Mouse (Mus musculus): Measurements from ENCODE around the gene Cnot8. TPM values are rescaled to one million over a fixed set of nuclear protein-coding genes. Genes with fewer than 3 reads are reported as not detected.

The Cnot8 gene
- polyA plus RNA-seq, 1 experiment from 2014 or later: 69.9 TPM

- ATAC-seq (replicated peaks; ENCODE audit: low FRiP score, low read depth) (no peak), DNase-seq (ENCODE audit: low spot score) (no peak)
- no peaks in the 10 kb centered on the region for H3K27me3 ChIP-seq (ENCODE audit: insufficient read depth, low read length)
- no peak overlapping the region for H3K4me3 ChIP-seq (replicated peaks; ENCODE audit: low read depth, low read length)
- H3K9ac ChIP-seq (ENCODE audit: low read depth, low read length): no peak overlapping the region
- no peaks in the 10 kb centered on the region for H3K9me3 ChIP-seq (replicated peaks; ENCODE audit: low read length)
- H3K27ac ChIP-seq: no peak overlapping the region
- no peaks in the 10 kb centered on the region for H3K4me1 ChIP-seq (replicated peaks; ENCODE audit: insufficient read depth, low read length)
- WGBS: 66% methylated on average over 1 of the region's 1 CpGs
- TF ChIP-seq CTCF (IDR thresholded peaks at IDR 0.05; ENCODE audit: low read depth): no peak
- peaks cover 80% of the 10 kb centered on the region for H3K36me3 ChIP-seq (ENCODE audit: insufficient read depth, low read length)
- H3K4me2 ChIP-seq (ENCODE audit: low read length): no peak overlapping the region
Observed at GRCm38 (mm10) chr11:58116560-58116959, 12.6 kb downstream of the Cnot8 start.

- no peaks in the 10 kb centered on the region for H3K4me1 ChIP-seq (replicated peaks; ENCODE audit: insufficient read depth, low read length)
- DNase-seq (ENCODE audit: low spot score) (no peak), ATAC-seq (replicated peaks; ENCODE audit: low FRiP score, low read depth) (no peak)
- H3K27ac ChIP-seq: no peak overlapping the region
- no peak overlapping the region for H3K4me2 ChIP-seq (ENCODE audit: low read length)
- WGBS: 87% methylated on average over 10 of the region's 10 CpGs
- H3K4me3 ChIP-seq (replicated peaks; ENCODE audit: low read depth, low read length): no peak overlapping the region
- peaks cover 83% of the 10 kb centered on the region for H3K36me3 ChIP-seq (ENCODE audit: insufficient read depth, low read length)
- H3K9ac ChIP-seq (ENCODE audit: low read depth, low read length): no peak overlapping the region
- no peak for TF ChIP-seq CTCF (IDR thresholded peaks at IDR 0.05; ENCODE audit: low read depth)
- no peaks in the 10 kb centered on the region for H3K9me3 ChIP-seq (replicated peaks; ENCODE audit: low read length)
- no peaks in the 10 kb centered on the region for H3K27me3 ChIP-seq (ENCODE audit: insufficient read depth, low read length)
Observed at GRCm38 (mm10) chr11:58117044-58117652, 13.2 kb downstream of the Cnot8 start.

GRCm38 (mm10) chr11:58120655-58121054 lies 16.7 kb downstream of the Cnot8 start:
- no peaks in the 10 kb centered on the region for H3K9me3 ChIP-seq (replicated peaks; ENCODE audit: low read length)
- DNase-seq (ENCODE audit: low spot score) (no peak), ATAC-seq (replicated peaks; ENCODE audit: low FRiP score, low read depth) (no peak)
- H3K36me3 ChIP-seq (ENCODE audit: insufficient read depth, low read length): peaks cover 57% of the 10 kb centered on the region
- H3K4me3 ChIP-seq (replicated peaks; ENCODE audit: low read depth, low read length): no peak overlapping the region
- H3K4me1 ChIP-seq (replicated peaks; ENCODE audit: insufficient read depth, low read length): no peaks in the 10 kb centered on the region
- 84% methylated on average over 3 of the region's 3 CpGs for WGBS
- TF ChIP-seq CTCF (IDR thresholded peaks at IDR 0.05; ENCODE audit: low read depth): no peak
- H3K9ac ChIP-seq (ENCODE audit: low read depth, low read length): no peak overlapping the region
- no peak overlapping the region for H3K27ac ChIP-seq
- H3K4me2 ChIP-seq (ENCODE audit: low read length): no peak overlapping the region
- H3K27me3 ChIP-seq (ENCODE audit: insufficient read depth, low read length): no peaks in the 10 kb centered on the region

GRCm38 (mm10) chr11:58121351-58121750 lies 17.4 kb downstream of the Cnot8 start:
- 73% methylated on average over 9 of the region's 9 CpGs for WGBS
- Histone ChIP-seq H3K4me3 (replicated peaks; ENCODE audit: low read depth, low read length) (no peak overlapping the region), H3K4me1 (replicated peaks; ENCODE audit: insufficient read depth, low read length) (no peaks in the 10 kb centered on the region), H3K4me2 (ENCODE audit: low read length) (no peak overlapping the region), H3K9me3 (replicated peaks; ENCODE audit: low read length) (no peaks in the 10 kb centered on the region), H3K9ac (ENCODE audit: low read depth, low read length) (no peak overlapping the region), H3K36me3 (ENCODE audit: insufficient read depth, low read length) (peaks cover 51% of the 10 kb centered on the region), H3K27ac (no peak overlapping the region), H3K27me3 (ENCODE audit: insufficient read depth, low read length) (no peaks in the 10 kb centered on the region)
- DNase-seq (ENCODE audit: low spot score) (no peak), ATAC-seq (replicated peaks; ENCODE audit: low FRiP score, low read depth) (no peak)
- TF ChIP-seq CTCF (IDR thresholded peaks at IDR 0.05; ENCODE audit: low read depth): no peak

- ATAC-seq (replicated peaks; ENCODE audit: low FRiP score, low read depth) (no peak), DNase-seq (ENCODE audit: low spot score) (no peak)
- Histone ChIP-seq H3K27me3 (ENCODE audit: insufficient read depth, low read length) (no peaks in the 10 kb centered on the region), H3K4me3 (replicated peaks; ENCODE audit: low read depth, low read length) (no peak overlapping the region), H3K4me1 (replicated peaks; ENCODE audit: insufficient read depth, low read length) (no peaks in the 10 kb centered on the region), H3K9me3 (replicated peaks; ENCODE audit: low read length) (no peaks in the 10 kb centered on the region), H3K9ac (ENCODE audit: low read depth, low read length) (no peak overlapping the region), H3K36me3 (ENCODE audit: insufficient read depth, low read length) (peaks cover 48% of the 10 kb centered on the region), H3K4me2 (ENCODE audit: low read length) (no peak overlapping the region), H3K27ac (no peak overlapping the region)
- WGBS: 90% methylated on average over 2 of the region's 2 CpGs
- no peak for TF ChIP-seq CTCF (IDR thresholded peaks at IDR 0.05; ENCODE audit: low read depth)
Observed at GRCm38 (mm10) chr11:58123711-58124110, 19.8 kb downstream of the Cnot8 start.

- no peaks in the 10 kb centered on the region for H3K9me3 ChIP-seq (replicated peaks; ENCODE audit: low read length)
- H3K4me3 ChIP-seq (replicated peaks; ENCODE audit: low read depth, low read length): no peak overlapping the region
- DNase-seq (ENCODE audit: low spot score): no peak
- ATAC-seq (replicated peaks; ENCODE audit: low FRiP score, low read depth): no peak
- H3K4me2 ChIP-seq (ENCODE audit: low read length): no peak overlapping the region
- no peak for TF ChIP-seq CTCF (IDR thresholded peaks at IDR 0.05; ENCODE audit: low read depth)
- H3K27me3 ChIP-seq (ENCODE audit: insufficient read depth, low read length): no peaks in the 10 kb centered on the region
- peaks cover 44% of the 10 kb centered on the region for H3K36me3 ChIP-seq (ENCODE audit: insufficient read depth, low read length)
- no peak overlapping the region for H3K27ac ChIP-seq
- WGBS: 83% methylated on average over 11 of the region's 11 CpGs
- no peaks in the 10 kb centered on the region for H3K4me1 ChIP-seq (replicated peaks; ENCODE audit: insufficient read depth, low read length)
- no peak overlapping the region for H3K9ac ChIP-seq (ENCODE audit: low read depth, low read length)
Observed at GRCm38 (mm10) chr11:58125021-58125420, 21.1 kb downstream of the Cnot8 start.

All from kidney, postnatal 0 days (tissue).